Mouse (Mus musculus): Measurements from ENCODE around the gene Otud7b.

- TF ChIP-seq CTCF (IDR thresholded peaks at IDR 0.05; ENCODE audit: borderline replicate concordance, control insufficient read depth, extremely low read depth, insufficient read depth, low read length, poor library complexity): 0 out of 2 replicates have a peak, but pooled peaks have one; percentile 33
- TF ChIP-seq POLR2A (IDR thresholded peaks at IDR 0.05; ENCODE audit: control insufficient read depth, extremely low read depth, insufficient read depth, low read length, poor library complexity): peak; percentile 39; the same call in 1 of the 2 replicates
These were observed 46.6 kb upstream of the Otud7b start for GRCm38 (mm10) chr3:96057747-96058204.

Data from thymus, adult 2 months (tissue).